Mouse (Mus musculus): ENCODE measurements around the gene Ccdc7a. TPM values are rescaled to one million over a fixed set of nuclear protein-coding genes. Genes with fewer than 3 reads are reported as not detected.
"Not testable (repeated sequence)": the region's sequence is repeated elsewhere in the genome, so short reads cannot be mapped to it uniquely, and the experiment has no call there.

Ccdc7a gene
- polyA plus RNA-seq (2015; fragmentation: Nextera tagmentation; extraction: Ambion mirVana) = not detected in 2 replicates

DNA sequence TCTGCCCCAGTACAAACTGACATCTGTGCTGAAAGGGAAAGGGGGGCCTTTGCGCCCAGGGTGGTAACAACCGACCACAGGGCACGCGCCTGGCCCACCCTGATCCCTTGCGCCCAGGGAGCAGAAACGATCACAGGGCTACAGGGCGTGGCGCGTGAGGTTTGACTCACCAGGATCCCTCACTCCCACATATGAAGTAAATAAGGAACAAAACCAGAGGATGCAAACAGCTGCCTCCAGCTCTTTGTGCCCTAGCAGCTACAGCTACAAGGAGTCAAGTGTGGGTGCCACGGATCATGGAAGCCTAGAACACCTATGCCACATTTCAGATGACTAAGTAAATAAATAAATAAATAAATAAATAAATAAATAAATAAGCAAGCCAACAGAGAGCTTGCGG lies at the start of gene Ccdc7a:
Ccdc7a (minus strand) TSS at position 101 of the 400 bp plus-strand sequence.
- not testable (repeated sequence) for H3K9ac ChIP-seq; H3K4me1 ChIP-seq (replicated peaks); H3K4me3 ChIP-seq; H3K27ac ChIP-seq (replicated peaks); H3K27me3 ChIP-seq; H3K4me2 ChIP-seq; H3K9me3 ChIP-seq; ATAC-seq (ENCODE audit: low read depth); H3K36me3 ChIP-seq
- WGBS = 95% methylated on average over 2 of the region's 11 CpGs

GRCm38 (mm10) chr8:129066834-129067233 lies 1.5 kb upstream of the Ccdc7a start, which contains the start of gene Ccdc7b:
Gene Ccdc7b (plus strand): TSS chr8:129067134.
- H3K27ac ChIP-seq (replicated peaks); H3K27me3 ChIP-seq; H3K9ac ChIP-seq; H3K4me3 ChIP-seq; H3K4me1 ChIP-seq (replicated peaks); H3K36me3 ChIP-seq; H3K9me3 ChIP-seq; H3K4me2 ChIP-seq; ATAC-seq (ENCODE audit: low read depth): not testable (repeated sequence)
- WGBS = 64% methylated on average over 1 of the region's 10 CpGs

DNA sequence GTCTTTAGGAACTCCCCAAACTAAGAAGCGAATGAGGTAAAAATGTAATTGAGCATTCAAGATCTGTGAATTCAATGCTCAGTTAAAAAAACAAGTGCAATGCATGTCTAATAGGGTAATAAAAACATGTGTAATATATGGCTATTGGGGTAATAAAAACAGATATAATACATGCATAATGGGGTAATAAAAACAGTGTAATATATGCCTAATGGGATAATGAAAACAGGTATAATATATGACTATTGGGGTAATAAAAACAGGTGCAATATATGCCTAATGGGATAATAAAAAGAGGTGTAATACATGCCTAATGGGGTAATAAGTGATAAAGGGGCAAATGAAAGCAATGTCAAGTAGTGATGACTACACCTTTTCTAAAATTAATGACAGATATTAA lies 73.9 kb downstream of the Ccdc7a start:
- Histone ChIP-seq H3K4me3 (no peak overlapping the region), H3K9ac (no peak overlapping the region), H3K27me3 (no peaks in the 10 kb centered on the region), H3K9me3 (no peaks in the 10 kb centered on the region), H3K36me3 (no peaks in the 10 kb centered on the region), H3K4me2 (no peak overlapping the region), H3K27ac (replicated peaks) (no peak overlapping the region), H3K4me1 (replicated peaks) (no peaks in the 10 kb centered on the region)
- no peak for ATAC-seq (ENCODE audit: low read depth)
- 78% methylated on average over 1 of the region's 1 CpGs for WGBS

DNA sequence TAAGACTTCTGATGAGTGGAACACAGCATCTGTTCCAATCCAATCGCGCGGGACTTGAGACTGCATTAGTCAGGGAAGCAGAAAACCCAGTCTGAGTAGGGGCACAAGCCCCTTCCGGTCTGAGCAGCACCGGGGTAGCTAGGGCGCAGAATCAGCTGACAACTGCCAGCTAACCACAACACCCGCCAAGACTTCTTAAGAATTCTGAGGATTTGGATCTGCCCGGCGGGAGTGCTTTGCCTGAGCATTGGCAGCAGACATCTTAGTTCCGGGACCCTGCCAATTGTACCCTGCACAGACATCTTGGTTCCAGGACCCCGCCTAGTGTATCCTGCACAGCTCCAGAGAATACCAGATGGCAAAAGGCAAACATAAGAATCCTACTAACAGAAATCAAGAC lies 116.4 kb downstream of the Ccdc7a start:
- not testable (repeated sequence) for H3K4me1 ChIP-seq (replicated peaks); H3K4me3 ChIP-seq; H3K36me3 ChIP-seq; H3K27ac ChIP-seq (replicated peaks); H3K9ac ChIP-seq; H3K4me2 ChIP-seq; ATAC-seq (ENCODE audit: low read depth); H3K9me3 ChIP-seq; H3K27me3 ChIP-seq
- WGBS = 87% methylated on average over 11 of the region's 11 CpGs

DNA sequence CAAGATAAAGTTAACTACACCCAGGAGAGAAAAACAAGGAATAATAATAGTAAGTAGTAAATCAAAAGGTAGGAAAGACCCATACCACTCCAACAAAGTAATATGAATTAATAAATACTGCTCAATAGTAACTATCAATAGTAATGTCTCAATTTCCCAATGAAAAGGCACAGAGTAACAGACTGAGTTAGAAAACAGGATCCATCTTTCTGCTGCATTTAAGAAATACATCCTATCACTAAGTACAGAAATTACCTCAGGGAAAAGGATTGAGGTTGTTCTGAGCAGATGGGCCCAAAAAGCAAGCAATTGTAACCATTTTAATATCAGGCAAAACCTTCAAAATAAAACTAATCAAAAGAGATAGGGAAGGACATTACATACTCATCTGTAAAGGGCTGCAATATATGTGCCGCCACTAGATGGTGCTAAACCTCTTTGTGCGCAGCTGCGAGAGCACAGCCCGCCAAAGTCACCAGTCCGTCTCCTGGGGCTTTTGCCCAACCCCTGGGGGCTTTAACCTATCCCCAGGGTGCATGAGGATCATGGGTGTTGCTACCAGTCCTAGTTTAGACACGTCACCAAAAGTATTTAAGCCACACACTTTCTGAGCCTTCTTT lies 124.2 kb downstream of the Ccdc7a start:
- not testable (repeated sequence) for H3K9me3 ChIP-seq; ATAC-seq (ENCODE audit: low read depth); H3K4me3 ChIP-seq; H3K27me3 ChIP-seq; H3K4me1 ChIP-seq (replicated peaks); H3K9ac ChIP-seq; H3K27ac ChIP-seq (replicated peaks); H3K36me3 ChIP-seq
- 0 out of 2 replicates have a peak overlapping the region, but pooled peaks have one; percentile 24 for H3K4me2 ChIP-seq
- under 1% methylated on average over 6 of the region's 6 CpGs for WGBS

DNA sequence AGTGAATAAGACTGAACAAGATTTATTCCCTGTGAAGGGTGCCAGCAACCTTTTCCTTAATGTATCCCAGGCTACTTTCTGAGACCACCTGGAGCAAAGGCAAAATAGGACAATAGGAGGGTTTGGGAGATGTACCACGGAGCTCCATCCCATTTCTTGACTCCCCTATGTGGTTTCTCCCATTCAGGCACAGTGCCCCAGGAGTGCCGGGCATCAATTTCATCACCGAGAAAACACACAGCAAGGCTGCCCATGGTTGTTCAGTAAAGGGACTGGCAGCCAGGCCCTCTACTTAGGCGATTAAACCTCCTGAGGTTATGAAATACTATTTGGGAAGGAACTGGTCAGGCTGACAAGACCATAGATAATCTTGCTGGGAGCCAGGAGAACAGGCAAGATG lies 131.9 kb downstream of the Ccdc7a start:
- Histone ChIP-seq H3K9me3 (no peaks in the 10 kb centered on the region), H3K4me2 (no peak overlapping the region), H3K4me1 (replicated peaks) (no peaks in the 10 kb centered on the region), H3K27ac (replicated peaks) (no peak overlapping the region), H3K9ac (no peak overlapping the region), H3K36me3 (no peaks in the 10 kb centered on the region), H3K4me3 (no peak overlapping the region), H3K27me3 (no peaks in the 10 kb centered on the region)
- 62% methylated on average over 4 of the region's 4 CpGs for WGBS
- ATAC-seq (ENCODE audit: low read depth) = no peak

GRCm38 (mm10) chr8:128882719-128883118 lies 182.6 kb downstream of the Ccdc7a start:
- Histone ChIP-seq H3K4me2 (no peak overlapping the region), H3K27ac (replicated peaks) (no peak overlapping the region), H3K4me1 (replicated peaks) (no peaks in the 10 kb centered on the region), H3K9me3 (no peaks in the 10 kb centered on the region), H3K27me3 (no peaks in the 10 kb centered on the region), H3K36me3 (no peaks in the 10 kb centered on the region), H3K9ac (no peak overlapping the region), H3K4me3 (no peak overlapping the region)
- 64% methylated on average over 3 of the region's 3 CpGs for WGBS
- no peak for ATAC-seq (ENCODE audit: low read depth)

- Histone ChIP-seq H3K4me3 (no peak overlapping the region), H3K9me3 (no peaks in the 10 kb centered on the region), H3K9ac (no peak overlapping the region), H3K4me2 (no peak overlapping the region), H3K27ac (replicated peaks) (no peak overlapping the region), H3K36me3 (no peaks in the 10 kb centered on the region), H3K4me1 (replicated peaks) (no peaks in the 10 kb centered on the region), H3K27me3 (no peaks in the 10 kb centered on the region)
- ATAC-seq (ENCODE audit: low read depth) = no peak
- 58% methylated on average over 5 of the region's 5 CpGs for WGBS
Observed at GRCm38 (mm10) chr8:128843749-128844148, 221.6 kb downstream of the Ccdc7a start.

GRCm38 (mm10) chr8:128812521-128812920 lies 252.8 kb downstream of the Ccdc7a start:
- Histone ChIP-seq H3K4me3 (no peak overlapping the region), H3K27me3 (no peaks in the 10 kb centered on the region), H3K36me3 (no peaks in the 10 kb centered on the region), H3K4me2 (no peak overlapping the region), H3K9me3 (no peaks in the 10 kb centered on the region), H3K27ac (replicated peaks) (no peak overlapping the region), H3K4me1 (replicated peaks) (no peaks in the 10 kb centered on the region), H3K9ac (no peak overlapping the region)
- ATAC-seq (ENCODE audit: low read depth) = no peak
- WGBS = 84% methylated on average over 4 of the region's 4 CpGs

DNA sequence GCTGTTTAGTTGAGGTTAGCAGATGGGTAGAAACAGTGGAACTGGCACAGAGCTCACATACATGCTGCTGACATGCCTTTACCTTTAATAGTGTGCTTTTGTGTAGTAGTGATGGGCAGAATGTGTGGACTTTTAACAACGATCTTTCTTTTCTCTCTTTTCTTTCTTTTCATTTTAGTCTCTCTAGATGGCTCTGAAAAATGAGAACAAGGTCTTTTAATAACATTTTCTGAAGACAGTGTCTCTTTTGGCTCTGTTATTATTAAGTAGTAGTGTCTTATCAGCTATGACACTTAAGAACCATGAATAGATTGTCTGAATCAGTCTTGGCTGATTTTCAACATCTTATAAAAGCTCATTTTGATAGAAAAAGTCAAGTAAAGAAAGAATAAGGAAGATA lies 266.7 kb downstream of the Ccdc7a start, which contains the start of gene Gm3952:
Gm3952 (minus strand) TSS at position 101 of the 400 bp plus-strand sequence.
- Histone ChIP-seq H3K9ac (no peak within 1 kb of the TSS), H3K4me2 (no peak within 1 kb of the TSS), H3K9me3 (no peaks in the 10 kb centered on the region), H3K27ac (replicated peaks) (no peak within 1 kb of the TSS), H3K36me3 (no peaks in the 10 kb centered on the region), H3K4me1 (replicated peaks) (no peaks in the 10 kb centered on the region), H3K4me3 (no peak within 1 kb of the TSS), H3K27me3 (no peaks in the 10 kb centered on the region)
- ATAC-seq (ENCODE audit: low read depth) = no peak
- WGBS = 88% methylated on average over 1 of the region's 1 CpGs

DNA sequence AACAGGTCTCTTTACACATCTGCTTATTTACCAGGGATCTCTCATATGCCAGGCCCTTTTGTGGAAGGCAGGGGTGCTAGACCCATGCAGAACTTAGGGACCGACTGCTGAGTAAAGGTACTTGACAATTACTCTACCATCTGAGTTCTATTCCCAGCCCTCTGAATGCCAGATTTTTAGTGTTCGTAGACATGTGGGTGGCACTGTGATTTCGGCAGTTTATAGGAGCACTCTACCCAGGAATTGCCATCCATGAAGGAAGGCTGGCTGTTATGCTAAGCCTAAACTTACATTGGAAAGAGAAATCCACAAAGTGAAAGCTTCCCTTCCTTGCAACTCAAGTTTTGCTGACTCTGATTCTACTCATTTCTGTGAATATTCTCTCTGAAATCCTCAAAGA lies 329.6 kb downstream of the Ccdc7a start:
- Histone ChIP-seq H3K4me1 (replicated peaks) (peaks cover 12% of the 10 kb centered on the region), H3K27ac (replicated peaks) (no peak overlapping the region), H3K4me3 (no peak overlapping the region), H3K36me3 (peaks cover 66% of the 10 kb centered on the region), H3K27me3 (no peaks in the 10 kb centered on the region), H3K4me2 (no peak overlapping the region), H3K9me3 (no peaks in the 10 kb centered on the region), H3K9ac (no peak overlapping the region)
- WGBS = 97% methylated on average over 3 of the region's 3 CpGs
- ATAC-seq (ENCODE audit: low read depth) = no peak

GRCm38 (mm10) chr8:128734118-128734517 lies 331.2 kb downstream of the Ccdc7a start:
- WGBS = 91% methylated on average over 3 of the region's 3 CpGs
- ATAC-seq (ENCODE audit: low read depth) = no peak
- Histone ChIP-seq H3K9ac (no peak overlapping the region), H3K4me3 (no peak overlapping the region), H3K27me3 (no peaks in the 10 kb centered on the region), H3K36me3 (peaks cover 70% of the 10 kb centered on the region), H3K27ac (replicated peaks) (no peak overlapping the region), H3K4me2 (no peak overlapping the region), H3K4me1 (replicated peaks) (peaks cover 12% of the 10 kb centered on the region), H3K9me3 (no peaks in the 10 kb centered on the region)

GRCm38 (mm10) chr8:128732254-128732653 lies 333.1 kb downstream of the Ccdc7a start:
- Histone ChIP-seq H3K27me3 (no peaks in the 10 kb centered on the region), H3K9ac (no peak overlapping the region), H3K9me3 (no peaks in the 10 kb centered on the region), H3K27ac (replicated peaks) (peak overlapping the region; percentile 62), H3K4me1 (replicated peaks) (peaks cover 12% of the 10 kb centered on the region), H3K36me3 (peaks cover 62% of the 10 kb centered on the region), H3K4me3 (no peak overlapping the region), H3K4me2 (no peak overlapping the region)
- peak; percentile 61; the same call in 1 of the 2 replicates for ATAC-seq (ENCODE audit: low read depth)
- 8% methylated on average over 2 of the region's 2 CpGs for WGBS
